Mouse (Mus musculus): ENCODE measurements around the gene Polr1c.
A peak's percentile ranks its signal among the peaks of the same experiment; 100 is the strongest.

Polr1c gene

DNA sequence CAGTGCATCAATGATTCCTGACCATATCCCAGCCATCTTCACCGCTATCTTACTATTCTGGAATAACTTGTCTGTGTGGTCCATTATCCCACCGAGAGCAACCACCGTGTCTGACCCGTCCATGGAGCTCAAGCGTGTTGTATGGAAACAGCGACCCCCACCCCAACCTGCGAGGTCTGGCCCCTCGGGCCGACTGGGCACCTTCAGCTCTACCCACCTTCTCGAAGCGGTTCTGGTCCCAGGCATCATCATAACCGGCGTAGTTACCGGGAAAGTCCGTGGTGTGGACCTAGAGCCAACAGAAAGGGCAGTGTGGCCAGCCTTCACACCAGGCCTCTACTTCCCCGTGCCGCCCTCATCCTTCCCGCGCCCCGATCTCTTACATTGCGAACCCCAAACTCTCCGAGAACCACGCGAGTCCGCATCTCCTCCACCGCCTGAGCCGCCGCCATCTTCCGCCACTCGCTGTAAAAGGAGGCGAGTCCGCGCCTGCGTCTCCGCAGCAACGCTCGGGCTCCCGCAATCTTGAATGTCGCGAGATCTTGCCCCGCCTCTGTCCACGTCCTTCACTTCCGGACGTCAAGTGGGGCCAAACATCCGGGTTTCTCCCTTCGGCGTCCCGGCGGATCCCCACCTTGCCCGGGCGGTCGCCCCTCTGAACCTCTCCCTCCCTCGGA lies at the start of gene Polr1c, which contains the start of gene Yipf3:
Gene Polr1c (minus strand): TSS at position 543 of the 677 bp plus-strand sequence.
Gene Yipf3 (plus strand): TSS at position 569 of the 677 bp plus-strand sequence.
- DNase-seq (ENCODE audit: extremely low read depth, insufficient read length, low spot score), result peak; percentile 91

DNA sequence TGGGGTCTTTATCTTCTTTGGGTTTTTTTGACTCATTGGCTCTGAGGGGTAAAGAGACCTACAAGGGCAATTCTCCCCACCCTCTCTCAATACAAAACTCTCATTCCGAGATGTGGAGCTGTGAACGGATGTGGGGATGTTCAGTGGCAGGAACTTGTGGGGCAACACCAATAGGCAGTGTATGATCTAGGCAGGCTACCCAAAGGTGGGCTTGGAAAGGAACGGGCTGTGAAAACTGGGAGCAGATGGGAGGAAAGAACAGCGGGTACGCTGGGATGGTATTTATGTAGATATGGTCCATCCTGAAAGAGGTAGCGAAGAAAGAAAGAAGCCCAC lies 49.1 kb upstream of the Polr1c start:
- no peak for DNase-seq (ENCODE audit: extremely low read depth, insufficient read length, low spot score)

- DNase-seq (ENCODE audit: extremely low read depth, insufficient read length, low spot score), result no peak
Observed at GRCm38 (mm10) chr17:46296601-46297000, 48.7 kb upstream of the Polr1c start.

DNA sequence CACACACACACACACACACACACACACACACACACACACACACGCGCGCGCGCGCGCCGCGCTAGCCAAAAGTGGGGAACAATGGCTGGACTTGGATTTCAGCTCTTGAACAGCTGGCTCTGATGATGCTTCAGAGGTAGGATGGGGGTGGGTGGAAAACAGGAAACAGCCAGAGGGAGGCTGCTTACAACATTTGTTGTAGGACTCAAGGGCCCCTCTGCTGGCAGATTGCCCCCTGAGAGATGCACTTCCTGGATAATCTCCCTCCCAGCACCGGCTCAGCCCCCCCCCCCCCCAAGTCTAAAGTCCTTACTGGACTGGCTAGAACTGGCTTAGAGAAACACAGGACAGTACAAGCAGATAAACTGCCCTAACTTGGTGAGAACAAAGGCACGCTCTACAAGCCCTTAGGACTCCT lies 39.8 kb upstream of the Polr1c start:
- no peak for DNase-seq (ENCODE audit: extremely low read depth, insufficient read length, low spot score)

DNA sequence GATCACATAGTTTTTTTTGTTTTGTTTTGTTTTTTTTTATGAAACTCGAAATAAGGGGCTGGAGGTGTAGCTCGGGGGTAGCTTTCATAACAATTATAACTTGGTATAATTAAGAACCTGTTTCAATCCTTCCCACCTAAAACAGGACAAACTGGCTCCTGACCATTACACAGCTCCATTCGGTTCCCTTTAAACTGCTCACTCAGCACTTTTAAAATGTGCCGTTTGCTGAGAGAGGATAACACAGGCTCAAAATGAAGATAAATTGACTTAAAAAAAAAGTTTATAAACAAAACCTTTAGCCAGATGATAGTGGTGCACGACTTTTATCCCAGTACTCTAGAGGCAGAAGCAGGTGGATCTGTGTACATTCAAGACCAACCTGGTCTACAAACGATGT lies 37.6 kb upstream of the Polr1c start:
- DNase-seq (ENCODE audit: extremely low read depth, insufficient read length, low spot score), result no peak

DNA sequence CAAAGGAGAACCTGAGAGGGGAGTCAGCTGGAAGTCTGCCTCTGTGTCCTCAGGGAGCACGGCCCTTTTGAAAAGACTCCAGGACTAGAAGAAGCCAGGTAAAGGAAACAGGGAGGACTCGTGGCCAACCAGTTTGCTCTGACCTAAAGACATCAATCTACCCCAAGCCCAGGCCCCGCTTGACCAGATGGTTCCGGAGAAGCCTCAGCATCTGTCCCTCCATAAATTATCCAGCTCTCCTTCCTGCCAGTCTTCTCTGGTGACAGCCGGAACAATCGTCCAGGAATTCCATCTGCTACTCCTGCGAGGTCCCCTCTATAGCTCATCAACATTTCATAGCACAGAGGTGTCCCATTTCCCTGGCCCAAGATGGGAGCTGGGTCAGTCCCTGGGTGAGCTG lies 36.8 kb upstream of the Polr1c start:
- DNase-seq (ENCODE audit: extremely low read depth, insufficient read length, low spot score), result no peak

DNA sequence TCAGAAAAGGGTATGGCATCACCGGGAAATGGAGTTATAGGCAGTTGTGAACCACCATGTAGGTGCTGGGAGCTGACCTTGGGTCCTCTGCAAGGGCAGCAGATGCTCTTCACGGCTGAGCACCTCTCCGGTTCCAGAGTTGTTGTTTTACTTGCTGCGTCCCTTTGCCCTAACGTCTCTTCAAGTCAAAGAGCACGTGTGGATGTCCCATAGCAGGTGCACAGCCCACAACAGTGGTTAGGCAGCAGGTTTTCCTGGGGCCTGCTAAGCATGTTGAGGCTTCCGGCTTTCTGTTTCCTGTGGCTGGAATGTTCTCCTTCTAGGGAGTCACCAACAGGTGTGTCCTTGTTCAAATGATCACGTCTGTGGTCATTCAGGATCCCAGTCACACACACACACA lies 36.1 kb upstream of the Polr1c start:
- no peak for DNase-seq (ENCODE audit: extremely low read depth, insufficient read length, low spot score)

- no peak for DNase-seq (ENCODE audit: extremely low read depth, insufficient read length, low spot score)
Observed at GRCm38 (mm10) chr17:46283140-46283539, 35.3 kb upstream of the Polr1c start.

DNA sequence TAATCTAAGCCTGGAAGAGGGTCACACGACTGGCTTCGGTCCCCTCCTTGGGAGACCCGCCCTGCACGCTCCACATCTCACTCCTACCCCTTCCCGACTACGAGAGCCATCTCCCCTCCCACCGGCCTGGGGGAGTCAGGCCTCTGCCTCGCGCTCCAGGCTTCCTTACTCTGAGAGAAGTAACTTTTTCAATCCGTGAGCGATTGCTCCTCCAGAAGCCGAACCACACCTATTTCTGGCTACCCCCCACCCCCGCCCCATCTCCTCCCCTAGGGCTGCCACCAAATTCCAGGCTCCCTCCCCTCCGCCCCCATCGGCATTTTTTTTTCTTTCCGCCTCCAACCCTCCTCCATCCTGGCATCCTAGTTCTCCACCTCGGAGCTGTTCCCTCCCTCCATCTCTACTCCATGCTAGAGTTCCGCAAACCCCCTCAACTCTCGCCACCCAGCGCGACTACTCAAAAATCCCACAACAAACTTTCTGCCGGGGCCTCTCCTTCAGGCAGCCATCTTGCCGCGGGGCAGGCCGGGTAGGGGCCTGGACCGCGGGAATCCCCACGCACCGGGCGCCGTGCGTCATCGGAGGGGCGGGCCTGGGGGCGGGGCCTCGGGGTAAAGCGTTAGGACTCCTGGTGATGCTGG lies 34.7 kb upstream of the Polr1c start, which contains the start of gene Tjap1:
Gene Tjap1 (minus strand): TSS at position 544 of the 641 bp plus-strand sequence.
- peak; percentile 93 for DNase-seq (ENCODE audit: extremely low read depth, insufficient read length, low spot score)

DNA sequence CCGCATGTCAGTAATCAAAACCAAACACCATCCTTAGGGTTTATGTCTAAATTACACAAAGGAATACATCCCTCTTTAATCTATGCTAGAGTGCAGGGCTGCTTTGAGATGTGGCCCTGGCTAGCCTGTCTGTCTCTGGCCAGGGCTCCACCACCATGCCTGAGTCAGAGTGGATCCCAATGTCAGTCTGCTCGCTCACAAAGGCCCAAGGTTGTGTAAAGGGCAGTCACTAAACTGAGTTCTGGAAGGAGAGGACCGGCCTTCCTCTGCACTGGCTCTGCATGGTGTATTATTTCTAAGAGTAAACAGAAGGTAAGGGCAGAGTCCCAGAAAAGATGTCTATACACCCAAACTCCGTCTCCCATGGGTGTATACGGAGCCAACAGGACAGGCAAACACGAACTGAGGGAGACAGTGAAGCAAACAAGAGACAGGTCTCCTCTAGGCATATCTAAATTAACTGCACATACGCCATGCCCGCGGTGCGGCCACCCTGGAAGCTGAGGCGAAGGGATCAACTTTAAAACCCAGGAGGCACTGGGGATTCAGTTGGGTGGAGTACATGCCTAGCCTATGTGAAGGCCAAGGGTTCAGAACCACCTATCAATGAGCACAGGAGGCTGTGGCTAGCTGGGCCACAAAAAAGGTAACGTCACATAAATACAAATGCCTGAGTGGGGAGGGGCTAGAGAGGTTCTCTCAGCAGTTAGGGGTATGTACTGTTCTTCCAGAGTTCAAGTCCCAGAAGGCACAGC lies 30.3 kb upstream of the Polr1c start:
- DNase-seq (ENCODE audit: extremely low read depth, insufficient read length, low spot score), result no peak

- DNase-seq (ENCODE audit: extremely low read depth, insufficient read length, low spot score), result peak; percentile 77
Observed at GRCm38 (mm10) chr17:46277586-46277985, 29.7 kb upstream of the Polr1c start.

DNA sequence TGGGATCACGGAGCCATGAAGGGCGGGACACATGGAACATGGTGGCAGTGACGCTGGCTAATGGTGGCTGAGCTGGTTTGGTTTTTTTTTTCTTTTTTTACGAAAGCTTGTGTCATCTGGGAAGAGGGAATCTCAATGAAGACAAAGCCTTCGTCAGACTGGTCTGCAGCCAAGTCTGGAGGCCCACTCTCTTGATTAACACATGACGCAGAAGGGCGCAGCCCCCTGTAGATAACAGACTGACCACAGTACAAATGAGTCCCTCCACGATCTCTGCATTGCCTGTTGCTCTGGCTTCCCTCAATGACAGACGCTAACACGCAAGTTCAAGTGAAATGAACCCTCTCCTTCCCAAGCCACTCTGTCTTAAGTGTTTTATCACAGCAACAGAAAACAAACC lies 27.7 kb upstream of the Polr1c start:
- DNase-seq (ENCODE audit: extremely low read depth, insufficient read length, low spot score), result no peak

DNA sequence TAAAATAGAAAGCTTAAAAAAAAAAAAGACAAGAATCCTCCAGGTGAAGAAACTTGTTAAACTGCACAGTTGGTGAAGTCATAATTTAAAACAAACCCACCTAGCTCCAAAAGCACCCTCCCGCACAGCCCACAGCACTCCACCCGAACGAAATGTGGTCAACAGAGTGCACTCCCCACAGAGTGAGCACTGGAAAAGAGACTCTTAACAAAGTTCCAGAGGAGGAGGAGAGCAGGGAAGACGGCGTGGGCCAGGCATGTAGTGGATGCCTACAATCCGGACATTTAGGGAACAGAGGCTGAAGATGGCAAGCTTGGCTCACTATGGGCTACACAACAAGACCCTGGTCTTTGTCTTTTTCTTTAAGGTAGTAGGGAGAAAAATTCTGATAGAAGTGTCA lies 27.2 kb upstream of the Polr1c start:
- no peak for DNase-seq (ENCODE audit: extremely low read depth, insufficient read length, low spot score)

DNA sequence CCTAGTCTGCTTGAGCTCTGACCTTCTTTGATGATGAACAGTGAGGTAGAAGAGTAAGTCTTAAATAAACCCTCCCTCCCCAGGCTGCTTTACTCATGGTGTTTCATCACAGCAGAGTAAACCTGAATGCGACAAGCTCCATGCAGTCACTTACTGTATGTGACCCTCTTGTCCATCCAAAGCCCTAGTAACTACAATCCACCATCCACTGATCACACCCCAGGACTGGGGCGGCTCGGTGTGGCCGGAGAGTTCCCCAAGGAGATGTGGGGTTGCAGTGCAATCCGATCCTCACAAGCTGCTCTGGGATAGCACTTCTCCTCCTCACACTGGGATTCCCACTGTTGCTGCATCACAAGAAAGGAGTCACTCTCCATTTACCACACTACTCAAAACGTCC lies 26.6 kb upstream of the Polr1c start:
- DNase-seq (ENCODE audit: extremely low read depth, insufficient read length, low spot score), result peak; percentile 66

DNA sequence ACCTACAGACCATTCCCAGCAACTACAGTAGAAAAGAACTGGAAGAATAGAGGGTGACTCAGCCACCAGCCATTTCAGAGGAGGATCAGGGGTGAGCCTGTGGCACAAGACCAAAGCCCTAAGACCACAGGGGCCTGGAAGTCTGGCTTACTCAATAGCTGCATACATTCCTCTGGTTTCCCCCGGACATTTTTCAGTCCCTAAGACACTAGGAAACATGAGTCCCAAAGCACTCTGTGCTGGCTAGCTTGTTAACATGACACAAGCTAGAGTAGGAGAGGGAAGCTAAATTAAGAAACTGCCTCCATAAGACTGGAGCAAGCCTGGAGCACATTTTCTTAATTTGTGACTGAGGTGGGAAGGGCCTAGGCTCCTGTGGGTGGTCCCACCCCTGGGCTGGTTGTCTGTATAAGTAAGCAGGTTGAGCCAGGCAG lies 26.0 kb upstream of the Polr1c start:
- DNase-seq (ENCODE audit: extremely low read depth, insufficient read length, low spot score), result peak; percentile 85

DNA sequence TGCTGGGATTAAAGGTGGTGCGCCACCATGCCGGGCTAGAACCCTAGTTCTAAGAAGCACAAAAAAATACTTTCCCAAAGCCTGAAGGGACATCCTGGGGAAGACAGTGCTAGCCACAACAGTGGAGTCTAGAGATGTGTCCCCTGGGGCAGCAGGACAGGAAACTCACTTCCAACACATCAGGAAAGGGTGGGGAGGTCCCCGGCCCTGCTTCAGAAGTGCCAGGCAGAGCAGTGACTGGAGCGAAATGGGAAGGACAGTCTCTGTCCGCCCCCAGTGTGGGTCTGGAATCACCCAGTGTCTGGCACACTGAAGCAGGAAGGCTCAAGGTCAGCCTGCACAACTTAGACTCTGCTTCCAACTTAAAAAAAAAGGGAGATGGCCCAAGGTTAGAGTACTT lies 24.8 kb upstream of the Polr1c start:
- no peak for DNase-seq (ENCODE audit: extremely low read depth, insufficient read length, low spot score)

DNA sequence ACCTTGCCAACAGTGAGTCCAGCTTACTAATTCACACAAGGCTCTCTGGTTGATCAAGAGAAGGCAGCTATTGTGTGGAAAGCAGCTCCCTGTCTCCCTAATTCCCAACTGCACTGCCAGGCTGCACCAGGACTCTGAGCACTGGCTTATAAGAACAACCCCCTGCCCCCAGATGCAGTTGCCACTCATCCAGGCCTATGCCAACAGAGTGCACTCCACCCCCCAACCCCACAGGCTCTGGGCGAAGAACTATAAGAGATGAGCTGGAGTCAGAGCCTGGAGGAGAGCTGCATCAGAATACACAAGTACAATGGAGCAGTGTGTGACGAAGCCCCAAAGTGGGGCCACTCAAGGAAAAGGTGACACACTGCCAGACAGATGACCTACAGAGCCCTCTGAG lies 24.2 kb upstream of the Polr1c start:
- DNase-seq (ENCODE audit: extremely low read depth, insufficient read length, low spot score), result no peak

- peak; percentile 94 for DNase-seq (ENCODE audit: extremely low read depth, insufficient read length, low spot score)
Observed at GRCm38 (mm10) chr17:46269771-46270534, 22.1 kb upstream of the Polr1c start.

GRCm38 (mm10) chr17:46268026-46268720 lies 20.3 kb upstream of the Polr1c start:
- no peak for DNase-seq (ENCODE audit: extremely low read depth, insufficient read length, low spot score)

DNA sequence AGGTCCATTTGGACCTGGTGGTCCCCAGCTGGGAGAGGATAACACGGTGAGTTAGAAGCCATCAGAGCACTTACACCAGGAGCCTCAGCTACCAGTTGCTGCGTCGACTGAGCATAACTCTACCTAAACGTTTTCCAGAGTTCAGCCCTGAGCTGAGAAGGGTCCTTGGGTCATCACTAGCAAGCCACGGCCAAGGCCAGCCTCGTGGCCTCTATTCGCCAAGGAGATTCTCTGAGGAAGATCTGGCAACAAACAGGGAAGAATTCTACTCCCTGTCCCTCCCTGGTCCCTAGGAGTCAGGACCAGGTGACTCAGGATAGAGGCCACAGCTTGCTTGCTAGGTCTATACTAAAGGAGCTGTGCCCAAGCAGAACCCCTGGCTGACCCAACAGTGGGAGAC lies 19.7 kb upstream of the Polr1c start:
- no peak for DNase-seq (ENCODE audit: extremely low read depth, insufficient read length, low spot score)
